38 mouse cellular contexts compared by ENCODE assay signal in genomic region chr16:32555588-32555987, GRCm38 (mm10). TPM values are rescaled to one million over a fixed set of nuclear protein-coding genes. Genes with fewer than 3 reads are reported as not detected.
DNase-seq lines count a peak whose midpoint lies in the region; ATAC-seq and TF ChIP-seq lines count a peak whose summit lies in the region.
"Had no signal": no experiment of that assay in that cellular context is flagged by ENCODE, and none has a peak within 500 bp of the region (broad histone marks: within the 10 kb centered on the region; RNA-seq: fewer than 3 reads in every experiment).

No protein-coding gene starts in this region.

- H3K36me3 ChIP-seq in lung, postnatal 0 days (ENCODE audit: insufficient read depth, low read length), result no peaks in the 10 kb centered on the region
- H3K36me3 ChIP-seq: embryonic facial prominence, embryonic 12.5 days; forebrain, embryonic 10.5 days; forebrain, embryonic 15.5 days; heart, embryonic 13.5 days; hindbrain, embryonic 15.5 days; midbrain, embryonic 10.5 days; midbrain, embryonic 15.5 days; neural tube, embryonic 15.5 days; stomach, embryonic 15.5 days had no signal

- TF ChIP-seq CTCF in lung, postnatal 0 days (IDR thresholded peaks at IDR 0.05), result no peak

- no peak overlapping the region for H3K9ac ChIP-seq in lung, postnatal 0 days (replicated peaks; ENCODE audit: low read depth)
- H3K9ac ChIP-seq: embryonic facial prominence, embryonic 12.5 days; forebrain, embryonic 15.5 days; heart, embryonic 13.5 days; hindbrain, embryonic 15.5 days; lung, embryonic 14.5 days; midbrain, embryonic 15.5 days; neural tube, embryonic 15.5 days; stomach, embryonic 15.5 days had no signal

- WGBS in lung, postnatal 0 days, result 52% methylated on average over 3 of the region's 3 CpGs

- H3K9me3 ChIP-seq in lung, postnatal 0 days (ENCODE audit: low read length), result no peaks in the 10 kb centered on the region
- H3K9me3 ChIP-seq: embryonic facial prominence, embryonic 12.5 days; forebrain, embryonic 10.5 days; forebrain, embryonic 15.5 days; hindbrain, embryonic 15.5 days; midbrain, embryonic 10.5 days; midbrain, embryonic 15.5 days; neural tube, embryonic 15.5 days; stomach, embryonic 15.5 days had no signal

- no peaks in the 10 kb centered on the region for H3K27me3 ChIP-seq in lung, postnatal 0 days (replicated peaks; ENCODE audit: insufficient read depth, low read length)
- H3K27me3 ChIP-seq: embryonic facial prominence, embryonic 12.5 days; forebrain, embryonic 15.5 days; heart, embryonic 13.5 days; hindbrain, embryonic 15.5 days; midbrain, embryonic 15.5 days; neural tube, embryonic 15.5 days; Patski; stomach, embryonic 15.5 days had no signal

- TF ChIP-seq EP300 in lung, postnatal 0 days (IDR thresholded peaks at IDR 0.05), result 0 out of 2 replicates have a peak, but pooled peaks have one; percentile 36

- peak; percentile 42 for DNase-seq in adrenal gland, postnatal 14 days
- DNase-seq in adrenal gland, adult 8-10 months, result no peak
- peak; percentile 80 for DNase-seq in fat pad, adult 2 months (ENCODE audit: extremely low read depth, low read depth, low spot score)
- peak; percentile 58 for DNase-seq in lung, postnatal 0 days (ENCODE audit: low spot score)
- DNase-seq in testis, postnatal 10 days (ENCODE audit: low spot score), result no peak
- no peak for DNase-seq in frontal cortex, postnatal 36 days (ENCODE audit: low spot score in 2 of 2)
- DNase-seq: cerebellum, adult 11-12 months; cerebellum, adult 9-11 months; embryo, embryonic 11 days; gastrocnemius, adult 2 months; heart, postnatal 10 days; kidney, adult 2 months; kidney, postnatal 4 days; lung, embryonic 14.5 days; retina, postnatal 1 day; right cerebral cortex, postnatal 14 days; thymus, adult 2 months; thymus, postnatal 36 days had no signal

- H3K27ac ChIP-seq in lung, postnatal 0 days (ENCODE audit: low read length), result no peak overlapping the region
- H3K27ac ChIP-seq: embryonic facial prominence, embryonic 12.5 days; forebrain, embryonic 10.5 days; forebrain, embryonic 15.5 days; gastrocnemius, adult 2 months; heart, embryonic 13.5 days; hindbrain, embryonic 15.5 days; midbrain, embryonic 10.5 days; midbrain, embryonic 15.5 days; neural tube, embryonic 15.5 days; stomach, embryonic 15.5 days had no signal

- ATAC-seq in lung, postnatal 0 days, result peak; percentile 57
- peak; percentile 57 for ATAC-seq in megakaryocyte progenitor cell, adult 5-6 weeks (replicated peaks; ENCODE audit: poor library complexity)
- ATAC-seq: forebrain, embryonic 15.5 days; midbrain, embryonic 15.5 days; Patski had no signal

- H3K4me1 ChIP-seq in lung, postnatal 0 days (ENCODE audit: insufficient read depth, low read depth, low read length), result no peaks in the 10 kb centered on the region
- H3K4me1 ChIP-seq: embryonic facial prominence, embryonic 12.5 days; forebrain, embryonic 15.5 days; hindbrain, embryonic 15.5 days; midbrain, embryonic 15.5 days; neural tube, embryonic 15.5 days; stomach, embryonic 15.5 days had no signal

- no peak overlapping the region for H3K4me3 ChIP-seq in lung, postnatal 0 days (ENCODE audit: low read depth, low read length)
- H3K4me3 ChIP-seq: embryonic facial prominence, embryonic 12.5 days; forebrain, embryonic 10.5 days; forebrain, embryonic 15.5 days; gastrocnemius, adult 2 months; heart, embryonic 13.5 days; hindbrain, embryonic 15.5 days; midbrain, embryonic 10.5 days; midbrain, embryonic 15.5 days; neural tube, embryonic 15.5 days; stomach, embryonic 15.5 days had no signal

- H3K4me2 ChIP-seq in lung, postnatal 0 days (replicated peaks; ENCODE audit: low read depth, low read length), result no peak overlapping the region
- H3K4me2 ChIP-seq: embryonic facial prominence, embryonic 12.5 days; forebrain, embryonic 15.5 days; heart, embryonic 13.5 days; hindbrain, embryonic 15.5 days; lung, embryonic 14.5 days; midbrain, embryonic 15.5 days; neural tube, embryonic 15.5 days; stomach, embryonic 15.5 days had no signal

RNA-seq across cellular contexts. Expression of gene Tfrc, which starts 53.1 kb away (rescaled TPM):
- total RNA-seq in adrenal gland, postnatal 14 days (2021), result 181 and 285 TPM in 2 replicates
- total RNA-seq in adrenal gland, adult 8-10 months (2022), result 10 to 100 TPM; 17.5 to 46.5 (median 26.6) TPM
- 14.6 and 16.0 TPM in 2 replicates for polyA plus RNA-seq in lung, postnatal 0 days (2015; fragmentation: Nextera tagmentation; extraction: Ambion mirVana)
- 111 and 138 TPM in 2 replicates for total RNA-seq in megakaryocyte progenitor cell, adult 5-6 weeks (2015)
- total RNA-seq in megakaryocyte progenitor cell, adult 5-6 weeks (2017), result 110 and 143 TPM in 2 replicates

RNA-seq across cellular contexts. Expression of gene Zdhhc19, which starts 59.5 kb away (rescaled TPM):
- total RNA-seq in adrenal gland, postnatal 14 days (2021), result not detected in 2 replicates
- not detected for total RNA-seq in adrenal gland, adult 8-10 months (2022)
- not detected in 2 replicates for polyA plus RNA-seq in lung, postnatal 0 days (2015; fragmentation: Nextera tagmentation; extraction: Ambion mirVana)
- total RNA-seq in megakaryocyte progenitor cell, adult 5-6 weeks (2015), result not detected in 2 replicates
- total RNA-seq in megakaryocyte progenitor cell, adult 5-6 weeks (2017), result not detected in 2 replicates
- total RNA-seq: gastrocnemius, adult 2 months; gastrocnemius, postnatal 4 days; heart, adult 8-10 months; heart, postnatal 10 days; hematopoietic stem cell, adult 5-6 weeks; layer of hippocampus, postnatal 25 days; left cerebral cortex, adult 8-10 months; left cerebral cortex, postnatal 36 days had no signal
- polyA plus RNA-seq: embryonic facial prominence, embryonic 12.5 days; forebrain, embryonic 10.5 days; forebrain, embryonic 15.5 days; frontal cortex, adult 2 months; heart, embryonic 13.5 days; kidney, embryonic 16.5 days; limb, embryonic 14.5 days; lung, embryonic 14.5 days; midbrain, embryonic 10.5 days; midbrain, embryonic 15.5 days; neural tube, embryonic 15.5 days; Patski; thymus, adult 2 months had no signal

Comparison
In these comparisons a context has a peak if more than half of its experiments do, and no peak if none do; other contexts are left out.
1. DNase-seq: peak in adrenal gland, postnatal 14 days (single experiment), fat pad, adult 2 months (single experiment) and lung, postnatal 0 days (single experiment); none in adrenal gland, adult 8-10 months (single experiment), testis, postnatal 10 days (single experiment) and frontal cortex, postnatal 36 days (0 of 2).